Mouse (Mus musculus): Measurements from ENCODE around the gene Anxa8. TPM values are rescaled to one million over a fixed set of nuclear protein-coding genes. Genes with fewer than 3 reads are reported as not detected.

The Anxa8 gene
- total RNA-seq, 1 experiment from 2014 or later, result not detected

DNA sequence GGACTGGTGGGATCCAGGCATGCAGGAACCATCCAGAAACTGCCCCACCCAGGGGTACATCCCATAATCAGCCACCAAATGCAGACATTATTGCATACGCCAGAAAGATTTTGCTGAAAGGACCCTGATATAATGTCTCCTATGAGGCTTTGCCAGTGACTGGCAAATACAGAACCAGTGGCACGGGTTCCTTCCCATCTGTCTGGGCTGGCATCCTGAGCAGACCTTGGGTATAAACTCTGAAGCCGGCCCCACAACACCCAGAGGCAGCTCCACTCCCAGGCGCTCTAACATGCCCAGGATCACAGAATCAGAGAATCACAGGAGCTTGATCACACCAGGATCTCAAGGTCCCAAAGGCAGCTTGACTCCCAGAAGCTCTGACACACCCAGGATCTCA, 28.5 kb downstream of the Anxa8 start:
- ATAC-seq (replicated peaks; ENCODE audit: low read depth, poor library complexity, severe bottlenecking), result no peak

DNA sequence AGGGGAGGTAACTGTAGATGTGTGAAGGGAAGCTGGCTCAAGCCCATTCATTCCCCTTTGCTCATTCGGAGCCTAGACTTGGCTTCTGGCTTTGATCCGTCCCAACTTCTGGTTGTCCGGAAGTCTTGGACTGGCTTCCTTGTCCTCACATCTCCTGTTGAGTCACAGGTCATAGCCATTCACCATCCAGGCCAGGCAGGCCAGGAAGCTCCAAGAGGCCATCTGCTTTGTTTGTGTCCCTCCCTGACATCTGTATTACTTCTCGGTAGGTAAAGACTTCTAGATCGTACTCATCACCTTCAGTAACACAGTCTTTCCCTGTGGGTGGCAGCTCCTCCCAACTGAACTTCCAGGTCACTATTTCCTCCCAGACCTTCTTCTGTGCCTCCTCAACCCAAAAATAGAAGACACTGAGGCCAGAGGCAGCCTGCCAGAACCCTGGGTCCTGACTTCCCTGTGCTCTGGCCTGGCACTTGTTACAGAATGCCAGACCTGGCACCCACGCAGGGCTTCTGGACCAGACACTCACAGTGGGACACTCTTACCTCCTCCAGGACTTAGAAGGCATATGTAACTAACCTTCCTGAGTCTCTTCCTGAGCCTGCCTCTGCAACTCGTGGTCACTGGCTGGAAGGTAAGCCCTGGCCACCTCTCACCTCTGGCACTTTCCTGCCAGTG, 33.4 kb downstream of the Anxa8 start:
- no peak for ATAC-seq (replicated peaks; ENCODE audit: low read depth, poor library complexity, severe bottlenecking)

DNA sequence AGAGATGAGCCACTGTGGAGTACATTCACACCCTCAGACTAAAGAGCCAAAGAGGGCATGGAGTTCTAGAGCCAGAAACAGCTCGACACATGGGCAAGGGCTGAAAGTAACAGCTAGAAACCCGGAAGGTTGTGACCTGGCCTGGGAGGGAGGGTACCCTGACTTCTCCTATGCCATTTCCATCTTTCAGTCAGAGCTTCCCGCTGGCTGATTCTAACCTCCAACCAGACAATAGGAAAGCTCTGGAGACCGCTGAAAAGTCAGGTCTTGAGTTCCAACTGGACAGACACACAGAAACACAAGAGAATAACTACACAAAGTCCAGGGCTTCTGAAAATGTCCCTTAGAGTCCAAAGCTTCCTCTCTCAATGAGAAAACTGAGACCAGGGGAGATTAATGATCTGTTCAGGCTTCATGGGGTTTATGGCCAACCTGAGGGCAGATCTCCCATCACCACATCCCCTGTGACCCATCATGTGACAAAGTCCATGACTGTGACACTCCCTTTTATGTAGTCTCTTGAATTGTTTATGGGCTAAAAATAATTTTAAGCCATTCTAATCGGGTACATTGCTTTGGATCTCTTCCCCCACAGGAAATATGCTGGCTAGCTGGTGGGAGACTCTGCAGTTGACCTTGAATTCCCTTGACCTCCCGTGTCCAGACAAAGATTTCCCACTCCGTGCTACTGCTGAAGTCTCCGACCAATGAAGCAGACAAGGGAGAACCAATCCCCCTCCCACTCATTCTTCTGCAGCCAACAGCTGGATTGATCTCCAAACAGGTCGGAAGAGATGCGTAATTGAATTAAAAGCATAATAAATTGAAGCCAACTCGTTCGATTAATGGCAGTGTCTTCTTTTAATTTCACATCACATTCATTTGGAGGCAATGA, 34.5 kb downstream of the Anxa8 start:
- no peak for ATAC-seq (replicated peaks; ENCODE audit: low read depth, poor library complexity, severe bottlenecking)

DNA sequence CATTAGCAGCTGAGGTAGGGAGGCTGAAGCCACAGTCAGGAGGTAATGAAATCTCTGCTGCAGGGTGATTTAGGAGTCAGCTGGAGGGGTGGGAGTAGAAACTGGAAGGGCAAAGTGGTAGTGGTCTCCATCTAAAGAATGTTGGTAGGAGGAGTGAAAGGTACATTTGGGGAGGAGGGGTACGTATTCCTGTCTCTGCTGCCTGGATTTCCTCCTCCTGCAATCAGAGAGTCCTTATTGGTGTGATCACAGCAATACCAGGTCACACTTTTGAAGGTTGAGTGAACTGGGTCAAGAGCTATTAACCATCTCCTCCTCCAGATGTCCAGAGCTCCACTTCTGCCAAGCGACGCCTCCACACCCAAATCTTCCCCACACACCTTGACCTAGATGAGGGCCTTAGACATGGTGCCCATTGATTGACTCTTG, 35.2 kb downstream of the Anxa8 start:
- ATAC-seq (replicated peaks; ENCODE audit: low read depth, poor library complexity, severe bottlenecking), result no peak

DNA sequence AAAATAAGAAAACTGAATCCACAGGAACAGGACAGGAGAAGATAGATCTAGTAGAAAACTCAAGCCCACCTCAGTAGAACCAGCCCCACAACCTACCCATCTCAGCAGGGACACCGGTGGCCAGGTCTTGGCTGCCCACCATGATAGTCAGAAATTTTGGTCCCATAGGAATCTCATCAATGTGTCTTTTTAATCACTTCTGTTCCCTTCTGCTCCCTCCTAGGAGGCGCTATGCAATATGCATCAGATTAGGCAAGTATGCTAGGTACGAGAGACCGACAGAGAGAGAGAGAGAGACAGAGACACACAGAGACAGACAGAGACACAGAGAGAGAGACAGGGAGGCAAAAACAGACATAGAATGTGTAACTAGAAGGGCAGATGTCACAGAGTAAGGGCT, 35.9 kb downstream of the Anxa8 start:
- ATAC-seq (replicated peaks; ENCODE audit: low read depth, poor library complexity, severe bottlenecking), result no peak

DNA sequence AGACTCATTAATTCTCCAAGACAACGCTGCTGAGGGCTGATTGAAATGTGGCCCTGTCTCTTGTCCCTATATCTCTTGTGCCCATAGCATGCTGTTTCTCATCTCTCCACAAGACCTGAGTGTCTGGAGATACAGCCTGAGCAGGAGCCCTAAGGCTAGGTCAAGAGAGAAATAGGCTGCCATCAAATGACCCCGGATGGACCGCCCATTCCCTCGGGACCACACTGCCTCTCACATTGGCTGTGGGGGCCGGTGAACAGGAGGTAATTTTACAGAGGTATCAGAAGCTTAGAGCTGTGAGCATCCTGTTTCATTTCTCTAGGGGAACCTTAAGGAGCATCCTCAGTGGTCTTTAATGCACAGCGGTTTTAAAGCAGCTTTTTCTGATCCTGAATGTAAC, 45.4 kb downstream of the Anxa8 start:
- ATAC-seq (replicated peaks; ENCODE audit: low read depth, poor library complexity, severe bottlenecking), result no peak

DNA sequence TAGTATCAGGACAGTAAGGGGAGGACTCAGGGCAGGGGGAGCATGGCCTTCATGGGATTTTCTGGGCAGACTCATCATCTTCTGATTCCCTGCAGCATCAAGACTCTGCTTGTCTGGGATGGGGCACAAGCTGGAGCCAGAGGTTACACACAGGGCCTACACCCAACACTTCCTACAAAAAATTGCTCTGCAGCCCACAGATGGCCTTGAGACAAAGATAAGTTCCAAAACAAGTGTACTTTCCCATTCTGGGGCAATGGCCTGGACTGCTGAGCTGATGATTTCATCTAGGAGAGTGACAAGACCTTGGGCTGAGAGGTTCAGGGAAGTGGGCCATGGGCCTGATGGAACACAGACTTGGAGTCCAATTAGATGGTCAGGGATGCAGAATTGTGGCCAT, 49.6 kb downstream of the Anxa8 start:
- ATAC-seq (replicated peaks; ENCODE audit: low read depth, poor library complexity, severe bottlenecking), result no peak

DNA sequence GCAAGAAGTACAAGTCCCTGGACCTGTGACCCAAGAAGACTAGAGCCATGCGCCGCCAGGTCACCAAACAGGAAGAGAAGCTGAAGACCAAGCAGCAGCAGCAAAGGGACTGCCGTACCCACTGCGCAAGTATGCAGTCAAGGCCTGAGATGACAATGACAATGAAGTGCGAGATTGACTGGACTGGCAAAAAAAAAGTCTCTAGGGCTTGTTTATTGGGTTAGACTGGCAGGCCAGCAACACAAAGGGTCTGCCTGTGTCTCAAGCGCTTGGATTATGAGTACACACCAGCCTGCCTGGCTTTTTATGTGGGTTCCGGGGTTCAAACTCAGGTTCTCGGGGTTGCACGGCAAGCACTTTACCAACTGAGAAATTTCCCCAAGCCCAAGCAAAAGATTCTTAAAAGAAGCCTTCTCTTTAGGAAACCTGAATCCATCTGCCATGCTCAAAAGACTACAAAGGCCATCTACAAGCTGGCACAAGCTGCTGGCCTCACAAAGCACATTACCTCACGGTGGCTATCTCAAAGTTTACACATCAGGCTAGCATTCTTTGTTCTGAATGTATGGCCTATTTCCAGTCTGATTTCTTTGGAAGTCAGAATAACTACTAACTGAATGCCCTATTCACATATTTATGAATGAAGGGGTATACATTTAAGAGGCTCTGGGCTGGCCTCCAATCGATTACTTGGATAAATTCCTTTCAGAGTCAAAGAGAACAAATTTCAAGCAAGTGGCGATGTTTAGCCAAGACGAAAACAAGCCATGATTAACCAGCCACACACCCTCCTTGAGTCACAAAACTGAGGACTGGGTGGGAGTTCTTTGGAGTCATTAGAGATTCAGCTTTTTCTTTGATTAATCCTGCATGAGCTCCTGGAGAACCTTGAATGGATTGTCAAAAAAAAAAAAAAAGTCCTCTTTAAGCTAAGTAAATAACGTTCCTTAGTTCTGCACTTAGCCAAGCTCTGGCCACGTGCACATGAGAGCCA, 54.2 kb downstream of the Anxa8 start:
- ATAC-seq (replicated peaks; ENCODE audit: low read depth, poor library complexity, severe bottlenecking), result no peak

DNA sequence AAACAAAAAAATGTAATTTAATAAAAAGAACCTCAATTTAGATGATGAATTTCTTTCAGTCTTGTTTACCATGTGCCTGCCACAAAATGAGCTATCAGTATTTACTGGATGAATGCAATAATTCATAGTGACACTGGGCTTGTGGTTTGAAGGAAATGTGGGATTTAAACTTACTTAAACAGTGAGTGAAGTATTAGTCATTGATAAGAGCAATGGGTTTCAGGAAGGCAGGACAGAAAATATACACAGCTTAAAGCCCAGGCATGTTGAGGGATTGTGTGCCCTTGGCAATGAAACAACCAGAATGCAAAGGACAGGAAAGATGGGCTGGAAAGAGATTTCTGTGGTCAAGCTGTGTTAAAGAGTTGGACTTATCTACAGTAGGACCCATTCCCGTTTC, 56.5 kb downstream of the Anxa8 start:
- ATAC-seq (replicated peaks; ENCODE audit: low read depth, poor library complexity, severe bottlenecking), result no peak

DNA sequence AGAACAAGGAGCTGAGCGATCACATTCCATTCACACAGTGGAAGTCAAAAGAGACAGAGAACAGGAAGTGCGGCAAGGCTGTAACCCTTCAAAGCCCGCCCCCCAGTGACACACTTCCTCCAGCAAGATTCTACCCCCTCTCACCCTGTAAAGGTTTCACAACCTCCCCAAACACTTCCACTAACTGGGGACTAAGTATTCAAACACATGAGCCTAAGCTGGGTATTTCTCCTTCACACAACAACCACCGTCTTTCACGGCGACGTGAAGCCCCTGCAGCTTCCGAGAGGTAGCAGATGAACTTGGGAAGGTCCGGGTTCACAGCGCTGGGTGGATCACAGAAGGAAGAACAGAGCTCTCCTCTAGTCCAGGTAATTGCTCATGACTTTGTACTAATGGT, 57.1 kb downstream of the Anxa8 start:
- ATAC-seq (replicated peaks; ENCODE audit: low read depth, poor library complexity, severe bottlenecking), result no peak

Other genes with a start within 250 kb of the Anxa8 start
- not detected in 2 replicates for gene Gdf10, start 162.4 kb upstream of the Anxa8 start, total RNA-seq (2017)
- not detected in 2 replicates for gene Gdf2, start 144.9 kb upstream of the Anxa8 start, total RNA-seq (2017)
- not detected in 2 replicates for gene Rbp3, start 132.0 kb upstream of the Anxa8 start, total RNA-seq (2017)
- 0.15 TPM in 1 of 2 replicates, not detected in the other for gene Zfp488, start 107.2 kb upstream of the Anxa8 start, total RNA-seq (2017)
- not detected in 2 replicates for gene Gm30083, start 70.8 kb upstream of the Anxa8 start, total RNA-seq (2017)
- not detected in 2 replicates for gene Gm5460, start 69.2 kb upstream of the Anxa8 start, total RNA-seq (2017)
- not detected in 2 replicates for gene Antxrl, start 33.3 kb upstream of the Anxa8 start, total RNA-seq (2017)
- not detected in 2 replicates for gene A630023A22Rik, start 16.8 kb downstream of the Anxa8 start, total RNA-seq (2017)
- gene Npy4r, start 66.5 kb downstream of the Anxa8 start, total RNA-seq (2017), result not detected in 2 replicates
- gene Gprin2, start 115.7 kb downstream of the Anxa8 start, total RNA-seq (2017), result not detected in 2 replicates
- gene Syt15, start 133.6 kb downstream of the Anxa8 start, total RNA-seq (2017), result not detected in 2 replicates
- gene Shld2, start 224.5 kb downstream of the Anxa8 start, total RNA-seq (2017), result 17.1 and 19.9 TPM in 2 replicates
- gene Glud1, start 224.7 kb downstream of the Anxa8 start, total RNA-seq (2017), result 124 and 148 TPM in 2 replicates

Data from common myeloid progenitor, adult 5-6 weeks (primary cell).